Mouse (Mus musculus): Measurements from ENCODE around the gene Cox6a2. TPM values are rescaled to one million over a fixed set of nuclear protein-coding genes. Genes with fewer than 3 reads are reported as not detected.
"Not testable (repeated sequence)": the region's sequence is repeated elsewhere in the genome, so short reads cannot be mapped to it uniquely, and the experiment has no call there.

Gene Cox6a2
- total RNA-seq, 2 experiments from 2014 or later: 1,835 to 2,031 TPM

- DNase-seq (ENCODE audit: low spot score): no peak
Observed at GRCm38 (mm10) chr7:128235481-128235880, 29.3 kb upstream of the Cox6a2 start.

GRCm38 (mm10) chr7:128234796-128235195 lies 28.6 kb upstream of the Cox6a2 start:
- no peak for DNase-seq (ENCODE audit: low spot score)

GRCm38 (mm10) chr7:128231741-128232140 lies 25.6 kb upstream of the Cox6a2 start:
- DNase-seq (ENCODE audit: low spot score): no peak

DNA sequence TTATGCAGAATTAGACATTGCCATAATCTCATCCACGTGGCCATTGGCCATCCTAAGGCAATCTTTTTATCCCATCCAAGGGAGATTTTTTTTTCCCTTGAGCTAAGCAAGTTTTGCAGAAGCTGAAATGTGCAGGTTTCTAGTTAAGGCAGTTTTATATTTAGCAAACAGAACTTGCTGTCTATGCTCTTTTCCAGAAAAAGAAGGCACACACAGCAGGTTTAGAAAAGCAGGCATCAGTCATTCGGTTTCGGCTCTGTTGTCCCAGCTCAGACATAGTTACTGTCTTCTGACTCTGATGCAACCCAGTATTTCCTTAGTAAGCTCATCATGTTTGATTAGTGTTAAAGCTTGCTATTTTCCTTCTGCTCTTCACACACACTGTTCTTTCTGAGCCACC lies 14.7 kb upstream of the Cox6a2 start:
- no peak for DNase-seq (ENCODE audit: low spot score)

- no peak for DNase-seq (ENCODE audit: low spot score)
Observed at GRCm38 (mm10) chr7:128219952-128220351, 13.8 kb upstream of the Cox6a2 start.

DNA sequence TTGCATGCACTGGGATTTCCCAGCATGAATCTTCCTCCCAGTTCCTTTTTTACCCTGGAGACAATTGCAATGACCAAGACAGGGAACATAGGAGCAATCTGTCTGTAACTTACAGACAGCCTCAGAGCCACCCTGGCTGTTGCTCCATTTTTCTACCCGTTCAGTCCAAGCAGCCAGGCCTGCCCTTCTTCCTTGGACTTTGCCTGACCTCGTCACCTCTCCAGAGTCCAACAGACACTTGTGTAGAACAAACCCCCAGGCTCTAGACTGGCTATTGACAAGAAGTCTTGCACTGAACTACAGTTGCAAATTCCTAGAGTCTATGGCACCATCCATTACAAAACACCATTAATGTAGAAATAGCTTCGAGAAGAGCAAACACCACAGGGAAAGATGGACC lies 3.6 kb upstream of the Cox6a2 start:
- DNase-seq (ENCODE audit: low spot score): no peak

GRCm38 (mm10) chr7:128208187-128208586 lies 2.0 kb upstream of the Cox6a2 start:
- peak; percentile 66 for DNase-seq (ENCODE audit: low spot score)

GRCm38 (mm10) chr7:128205695-128206094 lies 492 bp downstream of the Cox6a2 start:
- no peak for DNase-seq (ENCODE audit: low spot score)

- no peak for DNase-seq (ENCODE audit: low spot score)
Observed at GRCm38 (mm10) chr7:128204179-128204578, 2.0 kb downstream of the Cox6a2 start.

- DNase-seq (ENCODE audit: low spot score): no peak
Observed at GRCm38 (mm10) chr7:128203071-128203470, 3.1 kb downstream of the Cox6a2 start.

GRCm38 (mm10) chr7:128201607-128202006 lies 4.6 kb downstream of the Cox6a2 start:
- no peak for DNase-seq (ENCODE audit: low spot score)

GRCm38 (mm10) chr7:128181691-128182090 lies 24.5 kb downstream of the Cox6a2 start:
- no peak for DNase-seq (ENCODE audit: low spot score)

- no peak for DNase-seq (ENCODE audit: low spot score)
Observed at GRCm38 (mm10) chr7:128180546-128180945, 25.6 kb downstream of the Cox6a2 start.

- DNase-seq (ENCODE audit: low spot score): no peak
Observed at GRCm38 (mm10) chr7:128180126-128180525, 26.1 kb downstream of the Cox6a2 start.

DNA sequence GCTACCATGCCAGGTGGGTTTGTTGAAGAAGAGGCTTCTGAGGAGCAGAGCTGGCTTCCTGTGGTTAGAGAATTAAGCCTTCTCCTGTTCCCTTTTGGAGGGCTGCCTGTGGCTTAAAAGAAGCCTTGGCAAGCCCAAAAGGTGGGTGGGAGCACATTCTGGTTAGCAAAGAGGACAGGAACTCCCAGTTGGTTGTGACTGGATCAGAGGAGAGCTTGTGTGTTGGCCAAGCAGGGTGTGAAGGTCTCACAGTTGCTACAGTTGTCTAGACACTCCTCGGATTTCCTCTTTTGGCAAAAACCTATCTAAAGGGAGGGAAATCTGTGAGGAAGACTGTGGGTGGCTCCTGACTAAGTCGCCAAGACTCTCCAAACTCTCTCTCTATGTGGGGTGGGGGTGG lies 27.8 kb downstream of the Cox6a2 start:
- DNase-seq (ENCODE audit: low spot score): no peak

DNA sequence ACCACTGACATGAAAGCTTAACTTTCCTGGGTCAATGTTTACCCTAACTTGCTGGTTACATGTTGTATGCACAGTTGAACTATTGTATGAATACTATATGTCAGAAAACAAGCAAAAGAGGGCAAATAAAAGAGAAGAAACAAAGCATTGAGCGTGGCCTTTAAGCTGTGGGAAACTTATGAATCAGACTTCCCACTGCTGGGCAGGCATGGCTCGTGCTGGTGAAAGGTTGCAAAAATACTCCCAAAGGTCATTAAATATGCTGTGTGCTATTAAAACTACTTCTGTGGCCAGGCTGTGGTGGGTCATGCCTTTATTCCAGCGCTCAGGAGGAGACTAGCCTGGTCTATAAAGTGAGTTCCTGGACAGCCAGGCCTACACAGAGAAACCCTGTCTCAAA lies 36.2 kb downstream of the Cox6a2 start:
- no peak for DNase-seq (ENCODE audit: low spot score)

DNA sequence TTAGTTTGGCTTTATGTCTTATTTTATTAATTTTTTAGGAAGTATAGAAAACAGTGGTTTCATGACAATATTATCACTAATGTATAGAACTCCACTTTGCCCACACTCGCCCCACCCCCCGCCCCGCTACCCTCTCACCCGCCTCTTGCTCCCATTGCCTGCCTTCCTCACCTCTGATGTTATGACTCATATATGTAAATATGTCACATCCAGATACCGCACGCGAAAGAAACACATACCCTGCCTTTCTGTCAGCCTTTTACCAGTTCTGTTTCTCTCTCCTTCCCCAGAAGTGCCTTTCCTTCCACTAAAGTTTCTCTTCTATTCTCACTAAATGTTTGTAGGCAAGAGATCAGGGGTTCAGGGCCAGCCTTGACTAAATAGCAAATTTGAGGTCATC lies 39.8 kb downstream of the Cox6a2 start:
- no peak for DNase-seq (ENCODE audit: low spot score)

- no peak for DNase-seq (ENCODE audit: low spot score)
Observed at GRCm38 (mm10) chr7:128164001-128164400, 42.2 kb downstream of the Cox6a2 start.

DNA sequence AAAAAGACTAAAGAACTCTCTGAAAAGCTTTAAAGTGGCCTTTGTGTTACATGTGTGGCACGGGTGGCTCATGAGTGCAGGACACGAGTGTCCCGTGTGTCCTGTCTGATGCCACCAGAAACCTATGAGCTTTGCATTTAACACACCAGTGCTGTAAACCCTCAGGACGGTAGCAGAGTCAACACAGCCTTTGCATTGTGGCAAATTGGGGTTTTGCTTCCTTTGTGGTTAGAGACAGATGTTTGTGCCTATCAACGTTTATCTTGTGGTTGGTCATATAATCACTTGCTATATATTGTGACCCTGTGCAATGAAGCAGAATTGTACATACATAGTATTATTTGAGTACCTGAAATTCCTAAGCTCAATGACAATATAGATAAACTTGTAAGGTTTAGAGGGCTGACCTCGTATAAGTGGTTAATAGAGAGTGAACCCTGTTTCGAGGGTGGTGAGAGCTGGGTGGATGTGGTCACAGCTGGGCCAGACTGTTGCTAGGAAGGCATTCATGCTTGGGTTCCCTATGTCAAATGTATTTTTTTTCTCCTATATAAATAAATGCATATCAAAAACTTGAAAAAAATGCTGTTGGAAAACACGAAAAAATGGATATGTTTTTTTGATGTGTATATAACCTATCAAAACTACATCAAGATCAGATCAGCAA lies 47.4 kb downstream of the Cox6a2 start:
- not testable (repeated sequence) for DNase-seq (ENCODE audit: low spot score)

Other genes starting within 250 kb of the Cox6a2 start
- 10 to 100 TPM; 83.3 to 92.1 TPM for gene Fus, start 238.9 kb downstream of the Cox6a2 start, total RNA-seq (2021)
- gene Pycard, start 212.5 kb downstream of the Cox6a2 start, total RNA-seq (2021): under 1 TPM; 0.16 to 0.55 TPM
- 100 to 1,000 TPM; 195 to 222 TPM for gene Trim72, start 202.4 kb downstream of the Cox6a2 start, total RNA-seq (2021)
- 1 to 10 TPM; 1.2 to 1.8 TPM for gene Itgam, start 143.7 kb downstream of the Cox6a2 start, total RNA-seq (2021)
- gene Gm49368, start 143.7 kb downstream of the Cox6a2 start, total RNA-seq (2021): not detected
- gene Itgax, start 76.8 kb downstream of the Cox6a2 start, total RNA-seq (2021): under 1 TPM; 0.09 to 0.52 TPM
- under 1 TPM in 1 of 2 experiments, not detected in 1; 0.26 TPM for gene Itgad, start 52.0 kb downstream of the Cox6a2 start, total RNA-seq (2021)
- 1 to 10 TPM; 8.3 to 9.0 TPM for gene Armc5, start 31.0 kb upstream of the Cox6a2 start, total RNA-seq (2021)
- gene 9130023H24Rik, start 31.6 kb upstream of the Cox6a2 start, total RNA-seq (2021): 1 to 10 TPM; 1.6 to 1.7 TPM
- 1 to 10 TPM; 5.5 to 7.0 TPM for gene Tgfb1i1, start 40.4 kb upstream of the Cox6a2 start, total RNA-seq (2021)
- under 1 TPM in 1 of 2 experiments, not detected in 1; 0.39 TPM for gene Slc5a2, start 59.3 kb upstream of the Cox6a2 start, total RNA-seq (2021)
- 1 to 10 TPM; 2.2 to 2.7 TPM for gene BC017158, start 91.8 kb upstream of the Cox6a2 start, total RNA-seq (2021)
- 1 to 10 TPM; 2.0 to 3.4 TPM for gene Rgs10, start 212.4 kb upstream of the Cox6a2 start, total RNA-seq (2021)

Measured in gastrocnemius, adult 18-20 months (tissue).